Mouse (Mus musculus) spleen, postnatal 14 days (tissue): Measurements from ENCODE around the gene Tshz2.

ENCODE experiments used
- DNase-seq, 2 experiments: peaks; one replicate each; pipeline ENCODE4 v3.0.0; 2021 to 2022; ENCODE audit warnings: low spot score in 2 of 2

Tshz2 gene

GRCm38 (mm10) chr2:169869468-169869867 is 236.7 kb downstream of the Tshz2 start:
- DNase-seq: no peak

DNA sequence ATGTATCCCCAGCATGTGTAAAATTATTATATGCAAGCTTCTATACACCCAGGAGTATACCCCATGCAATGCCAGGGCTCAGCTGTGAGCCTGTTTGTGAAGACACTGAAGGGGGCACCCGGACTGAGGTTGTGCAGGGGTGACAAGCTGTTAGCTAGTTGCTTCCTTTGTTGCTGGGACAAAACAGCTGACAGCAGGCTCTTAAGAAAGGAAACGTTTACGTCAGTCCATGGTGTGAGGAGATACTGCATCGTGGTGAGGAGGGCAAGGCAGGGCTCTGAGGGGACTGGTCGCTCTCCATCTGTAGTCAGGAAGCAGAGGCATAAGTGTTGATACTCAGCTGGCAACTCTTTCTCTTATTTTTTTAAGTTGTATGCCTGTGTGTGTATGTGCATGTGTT is 237.7 kb downstream of the Tshz2 start:
- DNase-seq: no peak

GRCm38 (mm10) chr2:169871436-169872060 is 238.7 kb downstream of the Tshz2 start:
- no peak for DNase-seq

DNA sequence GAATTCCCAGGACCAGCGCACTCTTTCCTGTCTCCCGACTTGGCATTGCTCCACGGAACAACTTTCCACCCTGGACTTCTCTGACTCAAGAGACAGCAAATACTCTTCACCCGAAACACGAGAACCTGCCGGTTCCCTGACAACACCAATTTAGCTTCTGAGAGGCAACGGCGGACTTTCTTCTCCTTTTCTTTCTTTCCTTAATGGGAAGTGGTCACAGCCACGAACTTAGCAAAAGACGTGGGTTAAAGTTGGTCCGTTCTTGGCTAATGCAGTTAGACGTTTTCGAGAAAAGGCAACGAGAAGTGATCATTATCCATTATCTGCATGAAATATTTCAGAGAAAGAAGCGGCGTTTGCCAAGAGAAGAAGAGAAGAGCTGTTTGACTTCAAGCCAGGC is 240.6 kb downstream of the Tshz2 start:
- DNase-seq: no peak

DNA sequence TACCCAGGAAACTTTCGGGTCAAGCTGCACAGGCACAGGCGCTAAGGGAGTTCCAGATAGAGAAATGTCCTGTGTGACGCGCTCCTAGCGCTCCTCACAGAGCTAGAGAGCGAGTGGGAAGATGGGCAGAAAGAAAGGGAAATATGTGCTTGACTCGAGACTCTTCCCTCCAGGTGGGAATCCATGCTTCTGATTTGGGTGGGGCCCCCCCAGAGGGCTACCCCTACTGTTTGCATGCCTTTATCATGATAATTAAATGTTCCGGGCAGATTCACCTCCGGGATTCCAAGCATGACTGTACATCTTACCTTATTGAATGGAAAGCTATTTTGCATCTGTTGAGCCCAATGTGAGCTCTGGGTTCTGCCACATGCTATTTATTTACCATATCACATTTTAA is 255.1 kb downstream of the Tshz2 start:
- no peak for DNase-seq

- no peak for DNase-seq
These were observed 259.7 kb downstream of the Tshz2 start for GRCm38 (mm10) chr2:169892441-169893038.

- DNase-seq: no peak
These were observed 270.1 kb downstream of the Tshz2 start for GRCm38 (mm10) chr2:169902896-169903295.

GRCm38 (mm10) chr2:169906396-169906795 is 273.6 kb downstream of the Tshz2 start:
- no peak for DNase-seq

GRCm38 (mm10) chr2:169907979-169908378 is 275.2 kb downstream of the Tshz2 start:
- no peak for DNase-seq

DNA sequence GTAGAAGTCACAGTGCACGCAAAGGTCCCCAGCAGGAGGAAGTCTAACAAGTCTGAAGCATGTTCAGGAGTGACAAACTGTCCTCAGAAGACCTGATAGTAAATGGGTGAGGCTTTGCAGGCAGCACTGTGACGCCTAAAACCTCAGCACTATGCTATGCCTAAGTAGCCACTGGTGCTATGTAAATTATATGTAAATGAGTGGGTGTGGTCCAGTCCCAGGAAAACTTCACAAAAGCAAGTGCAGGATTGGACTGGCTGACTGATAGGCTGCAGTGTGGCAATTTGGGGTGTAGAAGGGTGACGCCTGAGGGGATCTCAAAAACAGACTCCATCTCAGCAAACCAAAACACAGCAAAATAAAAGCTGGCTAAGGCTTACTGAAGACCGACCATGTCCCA is 277.8 kb downstream of the Tshz2 start:
- no peak for DNase-seq

- no peak for DNase-seq
These were observed 280.0 kb downstream of the Tshz2 start for GRCm38 (mm10) chr2:169912826-169913225.

GRCm38 (mm10) chr2:169914903-169915302 is 282.1 kb downstream of the Tshz2 start:
- no peak for DNase-seq

GRCm38 (mm10) chr2:169915326-169915725 is 282.5 kb downstream of the Tshz2 start:
- DNase-seq: no peak

- no peak for DNase-seq
These were observed 286.4 kb downstream of the Tshz2 start for GRCm38 (mm10) chr2:169919111-169919695.

GRCm38 (mm10) chr2:169924177-169924810 is 291.5 kb downstream of the Tshz2 start:
- DNase-seq: no peak

- DNase-seq: no peak
These were observed 292.7 kb downstream of the Tshz2 start for GRCm38 (mm10) chr2:169925466-169925865.

DNA sequence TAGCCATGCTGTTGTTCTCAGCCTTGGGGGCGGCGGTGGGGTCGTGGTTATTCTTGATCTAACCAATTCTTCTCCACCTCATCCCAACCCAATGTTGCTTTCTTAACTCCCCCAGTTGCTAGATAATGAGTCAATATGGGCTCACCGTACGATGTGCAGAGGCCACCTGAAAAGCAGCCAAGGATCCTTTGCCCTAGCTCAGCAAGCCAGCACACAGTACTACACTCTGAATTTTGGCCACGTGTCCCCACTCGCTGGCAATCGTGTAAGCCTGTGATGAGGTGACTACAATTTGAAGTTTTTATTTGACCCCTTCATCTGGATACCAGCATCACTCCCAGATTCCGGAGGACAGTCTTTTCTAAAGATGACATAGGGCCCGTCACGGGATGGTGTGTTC is 293.2 kb downstream of the Tshz2 start:
- DNase-seq: no peak

GRCm38 (mm10) chr2:169927401-169927800 is 294.6 kb downstream of the Tshz2 start:
- DNase-seq: no peak

DNA sequence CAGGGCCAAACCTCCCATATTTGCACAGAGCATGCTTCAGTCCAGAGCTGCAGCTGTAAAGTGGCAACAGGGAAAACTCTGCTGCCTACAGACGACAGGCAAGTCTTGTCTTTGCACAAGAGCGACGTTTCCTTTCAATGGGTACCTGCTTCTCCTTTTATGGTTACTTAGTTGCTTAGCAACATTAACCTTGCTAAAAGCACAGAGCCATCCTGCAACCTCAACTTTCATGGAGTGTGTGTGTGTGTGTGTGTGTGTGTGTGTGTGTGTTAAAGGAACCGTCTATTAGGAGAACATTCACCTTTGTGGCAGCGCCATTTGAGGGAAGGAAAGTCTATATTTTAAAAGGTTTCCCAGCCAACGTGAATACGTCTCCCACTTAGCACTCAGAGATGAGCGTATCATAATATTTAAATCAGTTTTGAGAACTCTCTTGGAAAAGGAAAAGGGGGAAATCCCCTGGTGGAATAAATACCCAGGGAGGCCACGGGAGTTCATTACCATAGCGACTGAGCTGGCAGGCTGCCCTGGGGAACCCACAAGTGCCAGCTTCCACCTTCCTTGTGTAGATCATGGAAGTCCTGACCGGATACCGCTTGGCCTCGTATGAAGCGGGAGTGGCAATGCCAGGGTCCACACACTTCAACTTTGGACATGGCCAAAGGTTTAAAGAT is 295.8 kb downstream of the Tshz2 start:
- peak in 1 of 2 experiments; percentile 2 for DNase-seq

DNA sequence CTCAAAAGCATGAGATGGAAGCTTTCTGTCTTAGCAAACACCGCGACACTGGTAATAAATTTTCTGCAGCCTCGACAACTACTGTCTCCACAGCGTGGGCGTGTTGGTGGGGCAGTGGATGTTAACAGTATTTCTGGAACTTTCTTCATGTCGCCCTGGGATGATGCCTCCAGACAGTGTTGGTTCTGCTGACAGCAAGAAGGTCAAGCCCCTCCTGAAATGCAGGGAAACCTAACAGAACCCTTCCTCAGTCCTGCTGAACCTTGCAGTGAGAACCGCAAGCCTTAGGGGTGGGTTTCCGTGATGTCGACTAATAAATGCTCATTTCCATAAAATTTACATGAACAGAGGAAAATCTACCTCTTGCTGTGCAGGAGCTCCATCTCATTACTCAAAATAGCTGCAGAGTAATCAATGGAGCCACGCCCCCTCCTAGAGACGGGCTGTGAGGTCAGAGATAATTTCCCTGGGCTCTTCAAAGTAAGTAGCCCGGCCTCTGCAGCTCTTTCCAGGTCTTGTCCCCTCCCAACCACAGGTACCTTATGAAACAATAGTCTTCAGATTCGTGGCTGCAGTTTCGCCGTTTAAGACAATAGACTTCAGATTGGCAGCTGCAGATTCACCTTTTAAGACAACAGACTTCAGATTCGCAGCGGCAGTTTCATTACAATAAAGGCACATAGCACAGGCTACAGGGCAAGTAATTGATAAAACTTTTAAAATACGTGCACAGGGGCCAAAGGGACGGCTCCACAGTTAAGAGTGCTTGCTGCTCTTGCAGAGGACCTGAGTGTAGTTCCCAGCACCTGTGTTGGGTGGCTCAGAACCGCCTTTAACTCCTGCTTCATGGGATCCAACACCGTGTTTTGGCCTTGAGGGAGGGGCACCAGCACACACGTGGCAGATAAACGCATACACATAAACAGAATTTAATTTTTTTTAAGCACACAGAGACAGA is 297.0 kb downstream of the Tshz2 start:
- no peak for DNase-seq

GRCm38 (mm10) chr2:169935642-169936041 is 302.8 kb downstream of the Tshz2 start:
- no peak for DNase-seq
